Mouse (Mus musculus): ENCODE measurements around the gene Qsox2. TPM values are rescaled to one million over a fixed set of nuclear protein-coding genes. Genes with fewer than 3 reads are reported as not detected.

Qsox2 gene
- polyA plus RNA-seq, 2 experiments from 2014 or later, result 2.0 to 2.6 TPM

- ATAC-seq, result no peak
These were observed 13.4 kb downstream of the Qsox2 start for GRCm38 (mm10) chr2:26223961-26224360.

GRCm38 (mm10) chr2:26214526-26214925 is 22.8 kb downstream of the Qsox2 start:
- ATAC-seq, result no peak

- no peak for ATAC-seq
These were observed 27.8 kb downstream of the Qsox2 start for GRCm38 (mm10) chr2:26209566-26209965.

GRCm38 (mm10) chr2:26208126-26208789 is 29.1 kb downstream of the Qsox2 start, which contains the start of gene Lhx3:
Gene Lhx3 (minus strand): TSS chr2:26208289.
- ATAC-seq, result no peak

GRCm38 (mm10) chr2:26207559-26207958 is 29.8 kb downstream of the Qsox2 start:
- ATAC-seq, result no peak

GRCm38 (mm10) chr2:26205761-26206160 is 31.6 kb downstream of the Qsox2 start:
- no peak for ATAC-seq

GRCm38 (mm10) chr2:26205126-26205525 is 32.2 kb downstream of the Qsox2 start:
- no peak for ATAC-seq

GRCm38 (mm10) chr2:26202849-26203475 is 34.4 kb downstream of the Qsox2 start:
- ATAC-seq, result no peak

GRCm38 (mm10) chr2:26201926-26202848 is 35.1 kb downstream of the Qsox2 start:
- ATAC-seq, result no peak

- ATAC-seq, result no peak
These were observed 38.8 kb downstream of the Qsox2 start for GRCm38 (mm10) chr2:26198488-26198887.

GRCm38 (mm10) chr2:26194552-26195339 is 42.6 kb downstream of the Qsox2 start:
- no peak for ATAC-seq

- no peak for ATAC-seq
These were observed 48.8 kb downstream of the Qsox2 start for GRCm38 (mm10) chr2:26188517-26188916.

- ATAC-seq, result no peak
These were observed 53.0 kb downstream of the Qsox2 start for GRCm38 (mm10) chr2:26184352-26184751.

- ATAC-seq, result no peak
These were observed 54.7 kb downstream of the Qsox2 start for GRCm38 (mm10) chr2:26182646-26183045.

- no peak for ATAC-seq
These were observed 60.1 kb downstream of the Qsox2 start for GRCm38 (mm10) chr2:26177189-26177588.

GRCm38 (mm10) chr2:26176731-26177130 is 60.6 kb downstream of the Qsox2 start:
- no peak for ATAC-seq

GRCm38 (mm10) chr2:26175191-26175590 is 62.1 kb downstream of the Qsox2 start:
- no peak for ATAC-seq

GRCm38 (mm10) chr2:26172166-26172565 is 65.2 kb downstream of the Qsox2 start:
- no peak for ATAC-seq

GRCm38 (mm10) chr2:26170376-26170775 is 66.9 kb downstream of the Qsox2 start:
- no peak for ATAC-seq

GRCm38 (mm10) chr2:26168843-26169579 is 68.3 kb downstream of the Qsox2 start:
- ATAC-seq, result no peak

GRCm38 (mm10) chr2:26166890-26167289 is 70.4 kb downstream of the Qsox2 start:
- ATAC-seq, result no peak

Data from activated CD4-positive, CD25-positive, alpha-beta regulatory T cell, adult 4 months (primary cell).